Mouse (Mus musculus): ENCODE data around the gene Ldlr.

DNA sequence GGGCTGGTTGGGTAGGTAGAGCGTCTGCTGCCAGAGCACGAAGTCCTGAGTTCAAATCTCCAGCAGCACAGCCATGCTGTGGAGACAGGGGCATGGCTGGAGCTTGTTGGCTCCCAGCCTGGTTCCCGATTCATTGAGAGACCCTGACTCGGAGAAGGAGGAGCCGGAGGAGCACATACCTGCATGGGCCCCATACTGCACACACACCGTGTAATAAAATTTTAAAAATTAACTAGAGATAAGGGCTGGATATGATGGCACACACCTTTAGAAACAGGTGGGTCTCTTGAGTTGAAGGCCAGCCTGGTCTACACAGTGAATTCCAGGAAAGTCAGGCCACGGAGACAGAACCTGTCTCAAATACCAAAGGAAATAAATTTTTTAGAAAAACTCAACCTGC lies 10.7 kb downstream of the Ldlr start:
- TF ChIP-seq MAX (IDR thresholded peaks at IDR 0.05; ENCODE audit: low read length), result no peak
- TF ChIP-seq NRF1 (IDR thresholded peaks at IDR 0.05; ENCODE audit: insufficient read depth, low read depth, low read length, poor library complexity, severe bottlenecking), result no peak
- no peak for TF ChIP-seq CTCF (IDR thresholded peaks at IDR 0.05 in 2 of 3, conservative IDR thresholded peaks at IDR 0.05 in 1 of 3; ENCODE audit: control insufficient read depth in 1 of 3, insufficient read depth in 1 of 3, low read depth in 2 of 3, low read length in 3 of 3, poor library complexity in 1 of 3, severe bottlenecking in 1 of 3)
- no peak for TF ChIP-seq NELFE (IDR thresholded peaks at IDR 0.05; ENCODE audit: low read depth, low read length)
- TF ChIP-seq E2F4 (IDR thresholded peaks at IDR 0.05; ENCODE audit: borderline replicate concordance, low read depth, low read length), result no peak
- TF ChIP-seq USF1 (IDR thresholded peaks at IDR 0.05; ENCODE audit: low read depth, low read length), result no peak
- TF ChIP-seq GABPA (IDR thresholded peaks at IDR 0.05; ENCODE audit: low read depth, low read length), result no peak

All from MEL (cell line).